Mouse (Mus musculus): ENCODE measurements around the gene Sec16a.

Sec16a gene

DNA sequence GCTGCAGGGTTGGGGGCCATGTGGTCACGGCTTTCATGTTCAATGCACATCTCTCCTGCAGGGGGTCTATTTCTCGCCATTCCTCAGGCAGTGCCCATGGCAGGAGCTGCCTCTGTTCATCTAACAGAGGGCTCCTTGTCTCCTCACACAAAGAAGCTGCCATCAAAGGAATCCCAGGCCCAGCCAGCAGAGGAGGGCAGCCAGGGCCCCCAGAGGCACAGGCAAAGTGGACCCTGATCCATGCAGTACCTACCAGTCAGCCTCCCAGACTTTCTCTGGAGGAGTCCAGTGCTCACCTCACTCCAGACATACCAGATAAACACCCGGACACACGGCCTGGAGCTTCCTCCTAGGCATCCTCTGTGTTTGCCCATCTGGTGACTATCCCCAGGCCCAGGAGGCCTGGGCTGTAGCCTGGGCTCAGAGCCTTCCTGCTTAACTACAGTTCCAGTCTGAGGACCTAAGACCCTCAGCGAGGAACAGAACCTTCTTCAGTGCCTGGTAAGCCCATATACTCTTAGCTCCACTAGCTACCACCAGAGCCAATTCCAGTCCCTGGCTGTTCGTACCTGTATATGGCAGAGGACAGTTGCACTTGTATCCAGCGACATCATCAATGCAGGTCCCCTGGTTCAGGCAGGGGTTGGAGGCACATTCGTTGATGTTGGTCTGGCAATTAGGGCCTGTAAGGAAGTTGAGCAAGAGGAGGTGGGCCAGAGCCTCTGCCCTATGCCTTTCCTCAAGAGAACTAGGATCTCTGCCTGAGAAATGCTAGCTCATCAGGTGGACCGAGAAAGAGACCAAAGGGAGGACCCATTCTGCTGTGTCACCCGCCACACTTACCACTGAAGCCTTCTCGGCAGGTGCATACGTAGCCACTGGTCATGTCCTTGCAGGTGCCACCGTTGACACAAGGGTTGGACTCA, 30.8 kb upstream of the Sec16a start:
- in situ Hi-C loops (cut with MboI; ENCODE audit: low pct_unique_long_range_greater_than_20kb in 1 of 2, low sequenced_read_pairs in 2 of 2, unreplicated experiment in 1 of 2) = no loop called here

DNA sequence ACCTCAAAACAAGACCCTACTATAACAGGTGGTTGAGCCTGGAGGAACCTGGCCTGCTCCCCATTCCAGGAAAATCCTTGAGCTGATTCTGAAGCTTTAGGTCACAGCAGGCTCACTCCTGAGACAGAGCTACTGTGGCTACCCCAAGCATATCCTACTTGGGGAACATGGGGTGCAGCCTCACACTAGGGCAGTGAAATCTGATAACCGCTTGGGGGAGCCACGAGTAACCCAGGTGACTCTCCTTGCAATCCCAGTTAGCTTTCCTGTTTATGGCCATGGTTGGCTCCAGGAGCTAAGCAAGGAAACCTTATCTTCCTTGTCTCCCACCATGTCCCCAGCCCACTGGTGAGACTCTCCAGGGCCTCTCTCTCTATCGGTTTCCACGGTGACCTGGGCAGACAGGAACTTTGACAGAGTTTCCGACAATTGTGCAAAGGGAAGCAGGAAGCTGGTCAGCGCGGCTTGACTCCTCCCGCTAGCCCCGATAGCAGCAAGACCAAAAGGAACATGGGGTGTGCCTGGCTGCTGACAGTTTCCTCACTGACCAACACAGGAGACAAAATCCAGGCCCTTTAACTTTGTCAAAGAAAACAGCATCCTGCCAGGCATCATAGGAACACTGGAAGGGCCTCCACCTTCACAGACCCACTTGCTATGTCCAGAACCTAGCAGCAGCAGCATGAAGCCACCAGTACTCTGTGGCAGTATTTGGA, 29.9 kb upstream of the Sec16a start:
- in situ Hi-C loops (cut with MboI; ENCODE audit: low pct_unique_long_range_greater_than_20kb in 1 of 2, low sequenced_read_pairs in 2 of 2, unreplicated experiment in 1 of 2) = no loop called here

DNA sequence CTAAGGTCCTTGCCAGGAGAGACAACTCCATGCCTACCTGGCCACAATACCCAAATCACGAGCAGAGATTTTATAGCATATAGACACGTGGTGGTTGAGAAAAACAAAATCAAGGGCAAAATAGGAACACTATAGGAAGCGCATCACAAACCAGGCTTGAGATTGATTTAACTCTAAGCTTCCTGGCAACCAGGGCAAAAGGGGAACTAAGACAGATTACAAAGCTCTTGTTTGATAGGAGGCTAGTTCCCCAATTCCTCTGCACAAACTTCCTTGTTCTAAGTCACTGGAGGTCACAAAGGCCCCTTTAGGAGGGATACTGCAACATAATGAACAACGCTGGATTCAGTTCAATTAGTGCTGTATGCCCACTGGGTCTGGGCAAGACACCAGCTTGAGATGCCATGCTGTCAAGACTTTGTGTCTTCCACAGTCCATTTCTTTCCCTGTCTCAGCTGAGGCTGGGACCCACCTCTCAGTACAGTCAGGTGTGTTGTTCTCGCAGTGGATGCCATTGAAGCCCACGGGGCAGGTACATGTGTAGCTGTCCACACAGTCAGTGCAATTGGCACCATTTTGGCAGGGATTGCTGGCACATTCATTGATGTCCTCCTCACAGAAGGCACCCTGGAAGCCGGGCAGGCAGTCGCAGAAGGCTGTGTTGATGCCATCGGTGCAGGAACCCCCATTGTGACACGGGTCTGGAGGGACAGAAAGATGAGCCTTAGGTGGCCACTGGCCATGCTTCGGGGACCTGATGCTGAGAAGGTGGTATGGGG, 27.5 kb upstream of the Sec16a start:
- in situ Hi-C loops (cut with MboI; ENCODE audit: low pct_unique_long_range_greater_than_20kb in 1 of 2, low sequenced_read_pairs in 2 of 2, unreplicated experiment in 1 of 2) = no loop called here

DNA sequence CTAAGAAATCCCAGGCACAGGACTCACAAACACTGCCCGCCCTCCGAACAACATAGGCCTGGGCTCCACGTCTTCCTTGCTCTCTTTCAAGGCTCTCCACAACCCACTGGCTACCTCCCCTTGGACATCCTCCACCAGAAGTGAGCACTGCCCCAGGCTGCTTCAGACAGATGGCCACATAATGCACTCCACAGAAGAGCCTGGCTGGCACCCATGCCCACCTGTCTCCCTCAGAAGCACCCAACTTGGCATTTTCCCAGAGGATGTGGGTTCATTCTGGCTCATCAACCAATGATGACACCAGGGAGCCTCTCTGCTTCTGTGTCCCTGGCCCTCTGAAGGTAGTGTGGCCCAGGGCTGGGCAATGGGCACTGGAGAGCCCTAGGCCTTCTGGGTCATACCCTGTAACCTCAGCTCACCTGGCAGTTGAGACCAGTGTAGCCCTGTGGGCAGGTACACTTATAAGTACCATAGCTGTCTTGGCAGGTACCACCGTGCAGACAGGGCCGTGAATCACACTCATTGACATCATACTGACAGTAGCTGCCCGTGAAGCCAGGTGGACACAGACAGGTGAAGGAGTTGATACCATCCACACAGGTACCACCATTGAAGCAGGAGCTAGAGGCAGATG, 26.8 kb upstream of the Sec16a start:
- in situ Hi-C loops (cut with MboI; ENCODE audit: low pct_unique_long_range_greater_than_20kb in 1 of 2, low sequenced_read_pairs in 2 of 2, unreplicated experiment in 1 of 2) = no loop called here

DNA sequence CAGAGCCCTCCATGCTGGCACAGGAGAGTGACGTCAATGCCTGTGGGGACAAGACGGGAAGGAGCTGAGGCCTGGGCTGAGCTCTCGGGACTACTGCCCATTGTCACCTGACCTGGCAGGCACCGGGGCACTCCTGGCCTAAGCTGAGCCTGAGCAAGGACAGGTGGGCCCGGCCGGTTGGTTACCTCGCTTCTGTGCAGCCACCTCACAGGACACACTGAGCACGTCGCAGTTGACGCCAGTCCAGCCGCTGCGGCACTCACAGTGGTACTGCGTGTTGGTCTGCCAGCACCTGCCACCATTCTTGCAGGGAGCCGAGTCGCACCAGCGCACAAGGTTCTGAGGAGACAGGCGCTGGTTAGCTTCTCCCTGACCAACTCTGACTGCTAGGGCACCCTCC, 26.0 kb upstream of the Sec16a start:
- in situ Hi-C loops (cut with MboI; ENCODE audit: low pct_unique_long_range_greater_than_20kb in 1 of 2, low sequenced_read_pairs in 2 of 2, unreplicated experiment in 1 of 2) = no loop called here

DNA sequence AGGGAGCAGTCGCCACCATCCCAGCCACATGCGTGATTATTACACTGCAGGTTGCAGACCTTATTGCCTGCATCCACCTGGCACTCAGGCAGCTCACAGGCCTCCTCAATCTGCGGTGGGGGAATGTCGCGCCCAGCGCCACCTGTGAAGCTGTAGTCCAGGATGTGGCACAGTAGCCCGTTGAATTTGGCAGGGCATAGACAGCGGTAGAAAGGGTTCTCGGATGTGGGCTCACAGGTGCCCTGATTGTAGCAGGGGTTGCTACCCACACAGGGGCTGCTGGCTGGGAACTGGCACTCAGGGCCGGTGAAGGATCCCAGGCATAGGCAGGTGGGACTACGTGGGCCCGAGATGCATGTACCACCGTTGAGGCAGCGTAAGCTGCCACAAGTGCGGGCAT, 23.4 kb upstream of the Sec16a start:
- in situ Hi-C loops (cut with MboI; ENCODE audit: low pct_unique_long_range_greater_than_20kb in 1 of 2, low sequenced_read_pairs in 2 of 2, unreplicated experiment in 1 of 2) = no loop called here

DNA sequence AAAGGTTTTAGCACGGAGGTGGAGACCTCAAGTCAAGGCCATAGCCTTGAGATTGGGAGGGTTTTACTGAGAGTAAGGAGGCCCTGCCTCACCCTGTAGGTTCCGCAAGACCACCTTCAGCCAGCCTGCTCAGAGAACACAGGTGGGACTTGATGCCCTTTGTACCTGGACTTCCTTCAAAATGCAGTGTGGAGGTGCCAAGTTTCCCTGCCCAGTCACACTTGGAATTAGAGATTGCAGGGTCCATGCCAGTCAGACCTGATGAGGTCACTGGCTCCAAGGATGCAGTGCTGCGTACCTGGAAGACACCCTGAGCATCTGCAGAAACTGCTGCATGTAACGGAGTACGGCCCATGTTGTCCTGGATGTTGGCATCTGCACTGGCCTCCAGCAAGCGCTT, 18.4 kb upstream of the Sec16a start:
- in situ Hi-C loops (cut with MboI; ENCODE audit: low pct_unique_long_range_greater_than_20kb in 1 of 2, low sequenced_read_pairs in 2 of 2, unreplicated experiment in 1 of 2) = no loop called here

DNA sequence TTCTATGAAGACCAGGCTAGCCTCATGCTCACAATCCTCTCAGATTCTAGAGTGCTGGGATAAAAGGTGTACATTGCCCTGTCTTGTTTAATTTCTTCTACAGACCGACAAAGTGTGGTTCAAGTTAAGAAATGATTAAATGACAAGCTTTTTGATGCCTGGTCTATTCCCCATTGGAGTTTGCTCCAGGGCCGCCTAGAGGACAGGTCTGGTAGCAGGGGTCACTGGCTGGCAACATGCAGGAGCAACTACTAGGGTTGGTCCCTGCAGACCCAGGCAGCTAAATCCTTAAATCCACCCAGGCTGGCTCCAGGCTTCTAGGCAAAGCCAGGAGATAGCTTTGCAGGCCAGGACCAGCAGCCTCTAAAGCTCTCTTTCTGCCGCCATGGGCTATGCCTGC, 18.0 kb upstream of the Sec16a start:
- in situ Hi-C loops (cut with MboI; ENCODE audit: low pct_unique_long_range_greater_than_20kb in 1 of 2, low sequenced_read_pairs in 2 of 2, unreplicated experiment in 1 of 2) = no loop called here

DNA sequence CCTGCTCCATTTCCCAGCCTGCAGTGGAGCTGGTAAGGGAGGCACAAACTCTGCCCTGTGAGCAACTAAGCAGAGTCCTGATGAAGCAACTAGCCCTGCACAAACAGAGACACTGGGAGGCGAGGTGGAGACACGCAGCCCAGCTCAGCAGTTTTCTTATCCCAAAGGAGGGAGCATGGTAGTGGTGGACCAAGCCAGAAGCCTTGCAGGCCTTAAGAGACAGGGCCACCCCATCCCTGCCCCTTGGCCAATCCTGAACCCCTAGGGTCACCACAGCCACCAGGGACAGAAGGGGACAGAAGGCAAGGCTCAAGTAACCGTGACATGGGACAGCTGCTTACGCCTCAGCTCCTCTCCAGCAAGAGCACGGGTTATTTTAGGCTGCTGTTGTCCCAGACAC, 16.7 kb upstream of the Sec16a start:
- in situ Hi-C loops (cut with MboI; ENCODE audit: low pct_unique_long_range_greater_than_20kb in 1 of 2, low sequenced_read_pairs in 2 of 2, unreplicated experiment in 1 of 2) = no loop called here

DNA sequence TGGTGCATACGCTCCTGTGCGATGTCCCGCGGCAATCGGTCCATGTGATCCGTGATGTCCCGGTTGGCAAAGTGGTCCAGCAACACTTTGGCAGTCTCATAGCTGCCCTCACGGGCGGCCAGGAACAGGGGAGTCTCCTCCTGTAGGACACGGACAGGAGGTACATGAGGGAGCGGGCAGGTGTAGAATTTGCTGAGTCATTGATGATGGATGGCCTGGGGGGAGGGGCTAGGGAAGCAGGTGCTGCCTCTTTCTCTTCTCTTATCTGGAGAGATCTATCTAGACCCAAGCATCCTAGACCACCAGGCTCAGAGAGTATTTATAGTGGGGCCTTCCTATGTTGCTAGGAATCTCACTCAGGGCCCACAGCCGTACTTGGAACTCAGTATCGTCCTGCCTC, 15.8 kb upstream of the Sec16a start:
- in situ Hi-C loops (cut with MboI; ENCODE audit: low pct_unique_long_range_greater_than_20kb in 1 of 2, low sequenced_read_pairs in 2 of 2, unreplicated experiment in 1 of 2) = no loop called here

DNA sequence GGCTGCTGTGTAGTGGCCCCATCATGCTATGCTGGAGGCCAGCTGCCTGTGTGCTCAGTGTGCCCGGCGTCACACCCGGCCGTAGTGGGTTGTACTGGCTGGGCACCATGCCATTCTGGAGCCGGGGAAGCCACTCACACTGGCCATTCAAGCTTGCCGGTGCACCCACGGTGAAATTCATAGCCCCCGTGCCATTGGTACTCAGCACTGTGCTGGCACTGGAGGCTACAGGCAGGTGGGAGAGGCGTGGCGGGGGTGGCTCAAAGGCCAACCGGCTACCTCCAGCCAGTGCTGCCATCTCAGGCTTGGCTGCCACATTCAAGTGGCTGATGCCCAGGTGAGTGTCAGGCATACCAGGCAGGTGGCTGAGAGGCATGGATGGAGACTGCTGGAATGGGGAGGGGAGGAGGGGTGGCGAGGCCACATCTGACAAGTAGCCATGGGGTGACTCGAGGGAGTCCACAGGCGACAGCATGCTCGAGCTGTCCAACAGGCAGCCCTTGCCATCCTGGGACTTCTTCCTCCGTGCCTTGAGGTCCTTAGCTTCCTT, 15.2 kb upstream of the Sec16a start:
- in situ Hi-C loops (cut with MboI; ENCODE audit: low pct_unique_long_range_greater_than_20kb in 1 of 2, low sequenced_read_pairs in 2 of 2, unreplicated experiment in 1 of 2) = no loop called here

DNA sequence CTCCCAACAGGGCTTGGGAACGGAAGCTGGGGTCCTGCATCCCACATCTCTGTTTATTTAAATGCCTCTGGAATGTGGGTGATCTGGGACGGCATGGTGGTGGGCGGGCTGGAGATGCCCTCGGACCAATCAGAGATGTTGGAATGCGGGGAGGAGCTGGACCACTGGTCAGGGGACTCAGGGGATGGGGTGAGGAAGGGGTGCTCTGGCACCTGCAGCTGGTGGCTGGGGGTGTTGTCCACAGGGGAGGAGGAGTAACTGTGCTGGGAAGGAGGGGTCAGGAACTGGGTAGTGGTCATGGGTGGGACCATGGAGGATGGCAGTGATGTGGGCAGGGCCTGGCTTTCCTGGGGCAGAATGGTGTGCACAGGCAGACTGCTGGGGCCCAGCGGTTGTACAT, 14.5 kb upstream of the Sec16a start:
- in situ Hi-C loops (cut with MboI; ENCODE audit: low pct_unique_long_range_greater_than_20kb in 1 of 2, low sequenced_read_pairs in 2 of 2, unreplicated experiment in 1 of 2) = loop anchor here in 1 of 2 experiments (5.0 kb wide), 1 partner anchor 33 kb away; no protein-coding TSS in a partner anchor

DNA sequence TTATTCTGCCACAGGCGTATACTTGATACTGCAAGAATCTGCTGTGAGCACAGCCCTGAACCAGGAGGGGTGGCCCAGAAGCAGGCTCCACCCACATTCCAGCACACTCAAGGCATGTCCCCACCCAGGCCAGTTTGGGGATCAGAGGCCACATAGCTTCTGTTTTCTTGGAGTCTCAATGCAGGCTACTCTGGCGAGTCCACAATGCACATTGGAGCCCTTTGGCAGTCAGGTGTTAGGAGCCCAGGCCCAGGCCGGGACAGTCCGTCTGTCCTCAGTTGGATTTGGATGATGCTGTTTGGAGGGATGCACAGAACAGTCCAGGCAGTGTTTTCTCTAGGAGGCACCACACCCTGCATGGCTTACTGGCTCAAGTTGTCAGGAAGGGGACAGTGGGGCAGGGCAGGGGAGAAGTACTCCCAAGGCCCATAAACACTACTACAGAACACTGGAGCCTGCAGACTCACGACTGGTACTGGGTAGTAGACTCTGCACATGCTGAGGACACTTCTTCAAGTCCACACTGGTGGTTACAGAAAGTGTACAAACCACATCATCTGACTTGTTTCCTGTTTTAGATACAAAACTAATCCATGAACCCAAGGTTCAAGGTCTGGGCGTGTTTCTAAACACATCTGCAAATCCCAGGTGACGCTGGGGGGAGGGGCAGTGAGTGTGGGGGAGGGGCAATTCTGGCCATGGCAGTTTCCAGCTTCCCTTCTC, 13.5 kb upstream of the Sec16a start:
- in situ Hi-C loops (cut with MboI; ENCODE audit: low pct_unique_long_range_greater_than_20kb in 1 of 2, low sequenced_read_pairs in 2 of 2, unreplicated experiment in 1 of 2) = loop anchor here in 1 of 2 experiments (5.0 kb wide), 1 partner anchor 34 kb away; no protein-coding TSS in a partner anchor

DNA sequence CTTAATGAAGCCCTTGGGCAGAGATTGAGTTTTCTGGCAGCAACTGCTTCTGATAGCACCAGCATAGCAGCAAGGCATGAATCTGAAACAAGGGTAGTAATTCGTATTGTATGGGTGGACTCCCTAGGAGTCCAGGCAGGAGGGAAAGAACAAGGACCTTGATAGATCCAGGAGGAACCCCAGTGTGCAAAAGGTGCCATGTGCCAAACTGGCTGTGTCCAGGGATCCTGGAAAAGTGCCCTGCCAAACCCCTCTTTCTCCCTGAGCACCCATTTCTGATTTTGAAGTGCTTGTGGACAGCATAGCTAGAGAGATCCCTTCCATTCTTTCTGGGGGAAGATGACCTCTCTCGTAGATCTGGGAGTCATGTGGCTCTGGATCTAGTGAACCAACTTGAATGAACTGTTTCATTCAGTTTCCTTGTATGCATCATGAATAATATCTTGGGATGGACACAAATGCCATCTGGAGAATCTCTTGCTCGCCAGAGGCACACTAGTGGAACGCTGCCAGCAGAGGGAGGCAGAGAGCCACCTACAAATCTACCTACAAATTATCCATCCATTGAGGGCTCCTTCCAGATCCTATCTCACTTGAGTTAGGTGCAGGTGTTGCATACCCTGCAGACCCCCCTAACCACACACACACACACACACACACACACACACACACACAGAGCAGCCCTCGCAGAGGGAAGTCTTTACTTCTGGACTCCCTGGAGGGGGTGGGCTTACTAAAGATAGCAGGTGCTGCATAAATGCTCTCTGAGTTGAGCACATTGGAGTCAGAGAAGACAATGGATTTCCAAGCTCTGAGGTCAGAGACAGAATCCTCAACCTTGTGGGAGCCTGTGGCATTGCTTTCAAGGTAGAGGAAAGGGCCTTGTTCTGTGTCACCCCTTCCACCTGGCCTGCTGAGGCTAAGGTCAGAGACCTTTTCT, 4.4 kb upstream of the Sec16a start:
- in situ Hi-C loops (cut with MboI; ENCODE audit: low pct_unique_long_range_greater_than_20kb in 1 of 2, low sequenced_read_pairs in 2 of 2, unreplicated experiment in 1 of 2) = loop anchor here (5.0 kb wide), 1 partner anchor 113 kb away; no protein-coding TSS in a partner anchor

DNA sequence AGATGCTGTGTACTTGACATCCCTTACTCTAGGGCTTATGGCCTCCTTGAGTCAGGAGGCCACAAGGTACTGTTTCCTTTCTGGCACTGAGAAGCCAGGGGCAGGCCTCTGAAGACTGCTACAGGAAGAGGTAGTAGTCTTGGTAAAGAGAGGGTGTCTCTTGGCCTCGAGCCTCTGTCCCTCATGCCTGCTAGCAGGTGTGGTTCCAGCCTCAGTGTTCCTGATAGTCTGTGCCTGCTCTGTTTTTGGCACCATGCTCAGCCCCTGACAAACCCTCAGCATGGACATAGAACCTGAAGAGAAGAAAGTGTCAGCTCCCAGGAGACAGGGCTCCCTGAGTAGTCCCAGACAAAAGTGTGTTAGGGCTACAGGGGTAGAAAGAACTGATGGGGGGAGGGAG, 2.4 kb upstream of the Sec16a start:
- in situ Hi-C loops (cut with MboI; ENCODE audit: low pct_unique_long_range_greater_than_20kb in 1 of 2, low sequenced_read_pairs in 2 of 2, unreplicated experiment in 1 of 2) = loop anchor here in 1 of 2 experiments (5.0 kb wide), 1 partner anchor 115 kb away; no protein-coding TSS in a partner anchor

DNA sequence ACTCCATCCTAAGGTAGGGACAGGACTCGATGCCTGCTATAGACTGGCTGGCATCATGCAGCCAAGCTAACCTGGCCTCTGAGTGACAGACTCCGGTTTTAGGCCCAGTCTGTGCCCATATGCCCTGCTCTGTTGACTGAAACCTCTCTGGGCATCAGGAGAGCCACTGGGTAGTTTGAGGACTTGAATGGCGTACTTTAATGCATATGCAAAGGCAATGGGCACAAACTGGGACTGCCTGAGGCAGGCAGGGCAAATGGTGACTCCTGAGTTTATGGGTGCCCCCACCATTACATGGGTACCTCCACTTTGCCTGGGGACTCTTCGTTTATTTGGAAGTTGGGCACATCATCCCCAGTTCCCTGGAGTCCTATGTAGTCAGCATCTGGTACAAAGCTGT, 1.7 kb upstream of the Sec16a start:
- in situ Hi-C loops (cut with MboI; ENCODE audit: low pct_unique_long_range_greater_than_20kb in 1 of 2, low sequenced_read_pairs in 2 of 2, unreplicated experiment in 1 of 2) = loop anchor here in 1 of 2 experiments (5.0 kb wide), 1 partner anchor 116 kb away; no protein-coding TSS in a partner anchor
